Mouse (Mus musculus) thymus, postnatal 14 days (tissue): ENCODE measurements around the gene En2.

ENCODE experiments used
- DNase-seq: peaks from one replicate; pipeline ENCODE4 v3.0.0; 2021

The En2 gene

DNA sequence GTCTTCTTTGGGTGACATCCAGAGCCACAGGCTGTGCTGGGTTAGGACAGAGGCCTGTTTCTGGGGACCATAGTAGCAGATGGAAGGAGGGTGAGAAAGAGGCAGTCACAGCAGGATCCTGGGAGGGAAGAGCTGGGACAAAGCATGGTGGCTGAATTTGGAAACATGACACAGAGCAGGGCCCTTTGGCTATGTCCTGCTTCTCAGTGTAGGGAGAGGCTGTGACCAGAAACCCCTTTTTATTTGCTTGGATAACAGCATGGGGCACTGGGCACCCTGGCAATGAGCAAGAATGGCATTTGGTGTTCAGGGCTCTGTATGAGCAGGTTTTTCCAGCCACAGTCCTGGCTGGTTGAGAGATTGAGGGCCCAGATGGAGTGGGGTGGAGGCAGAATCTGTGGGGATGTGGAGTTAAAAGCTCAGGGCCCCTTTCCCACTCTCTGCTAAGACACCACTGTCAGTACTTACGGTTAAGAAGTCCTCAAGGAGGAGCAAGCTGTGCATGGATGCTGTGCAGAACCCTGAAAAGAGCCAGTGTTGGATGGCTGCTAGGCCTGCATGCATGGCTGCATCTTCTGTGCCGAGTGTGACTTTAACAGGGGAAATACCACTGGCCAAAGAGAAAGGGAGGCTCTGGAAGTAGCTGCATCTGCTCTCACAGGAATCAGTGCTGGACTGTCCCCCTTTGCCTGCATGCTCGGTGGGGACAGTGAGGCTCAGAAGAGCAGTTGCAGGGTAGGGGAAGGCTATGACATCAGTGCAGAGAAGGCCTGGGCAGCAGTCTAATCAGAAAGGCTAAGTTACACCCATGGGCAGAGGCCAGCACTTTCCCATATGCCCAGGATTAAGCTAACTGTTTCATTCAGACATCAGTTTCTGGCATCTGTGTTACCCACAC is 26.0 kb downstream of the En2 start:
- no peak for DNase-seq

DNA sequence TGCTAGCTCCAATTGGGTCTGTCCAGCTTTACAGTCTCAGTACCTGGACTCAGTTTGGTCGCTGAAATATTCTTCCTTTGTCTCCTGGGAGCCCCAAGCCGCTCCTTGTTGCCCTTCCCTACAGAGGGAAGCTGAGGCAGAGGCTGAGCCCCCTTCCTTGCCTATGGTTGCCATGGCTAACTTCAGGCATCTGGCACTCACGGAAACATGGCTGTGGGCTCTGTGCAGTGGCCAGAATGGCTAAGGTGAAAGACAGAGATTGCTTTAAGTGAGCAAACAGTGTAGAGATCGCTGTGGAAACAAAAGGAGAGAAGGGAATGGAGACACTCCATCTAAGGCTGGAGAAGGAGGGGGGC is 26.6 kb downstream of the En2 start:
- DNase-seq = no peak

DNA sequence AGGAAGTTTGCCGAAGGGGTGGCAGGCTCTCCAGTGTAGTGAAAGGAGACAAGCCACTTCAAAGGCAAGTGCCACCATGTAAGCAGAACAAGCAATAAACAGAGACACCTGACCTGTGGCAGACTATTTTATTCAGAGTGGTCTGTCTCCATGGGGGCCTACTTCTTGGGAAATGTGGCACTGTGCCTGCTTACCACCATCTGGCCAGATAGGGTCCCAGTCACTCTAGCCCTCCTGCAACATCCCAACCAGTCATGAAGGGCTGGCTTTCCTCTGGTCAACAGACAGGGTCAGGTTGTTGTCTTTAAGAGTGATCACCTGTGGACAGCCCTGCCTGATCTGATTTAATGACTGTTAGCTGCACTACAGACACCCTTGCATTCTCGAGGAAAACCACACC is 30.0 kb downstream of the En2 start:
- no peak for DNase-seq

DNA sequence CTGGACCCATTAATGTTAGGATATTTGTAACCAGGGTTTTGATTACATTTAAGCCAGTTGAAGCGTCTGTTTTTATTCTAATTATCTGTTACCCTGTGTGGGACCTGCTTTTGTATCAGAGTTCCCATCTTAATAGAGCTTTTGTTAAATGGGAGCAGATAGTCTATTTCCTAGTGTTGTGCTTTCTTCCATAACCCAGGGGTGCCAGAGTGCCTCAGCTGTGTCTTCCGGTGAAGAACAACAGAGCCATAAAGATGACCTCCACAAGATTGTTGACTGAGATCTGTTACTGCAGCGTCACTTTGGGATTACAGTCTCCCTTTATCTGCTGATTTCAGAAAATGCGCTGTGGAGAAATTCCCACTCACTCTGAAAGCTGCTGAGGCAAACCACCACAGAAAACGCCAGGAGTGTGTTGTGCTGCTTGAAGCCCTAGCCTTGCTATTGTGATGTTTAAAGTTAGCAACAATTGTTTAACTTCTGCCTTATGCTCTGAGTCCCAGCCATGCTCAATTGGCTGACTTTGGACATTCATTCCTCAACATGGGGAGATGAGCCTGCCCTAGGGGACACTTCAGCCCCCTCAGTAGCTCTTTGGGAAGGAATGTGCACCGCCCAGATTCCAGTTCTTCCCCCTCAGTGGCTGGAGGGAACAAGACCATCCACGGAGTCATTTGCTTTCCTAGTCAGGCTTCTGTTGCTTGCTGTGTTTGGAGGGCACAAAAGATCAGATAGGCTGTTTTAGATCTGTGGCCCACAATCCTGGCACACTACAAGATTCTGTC is 33.8 kb downstream of the En2 start:
- DNase-seq = no peak

DNA sequence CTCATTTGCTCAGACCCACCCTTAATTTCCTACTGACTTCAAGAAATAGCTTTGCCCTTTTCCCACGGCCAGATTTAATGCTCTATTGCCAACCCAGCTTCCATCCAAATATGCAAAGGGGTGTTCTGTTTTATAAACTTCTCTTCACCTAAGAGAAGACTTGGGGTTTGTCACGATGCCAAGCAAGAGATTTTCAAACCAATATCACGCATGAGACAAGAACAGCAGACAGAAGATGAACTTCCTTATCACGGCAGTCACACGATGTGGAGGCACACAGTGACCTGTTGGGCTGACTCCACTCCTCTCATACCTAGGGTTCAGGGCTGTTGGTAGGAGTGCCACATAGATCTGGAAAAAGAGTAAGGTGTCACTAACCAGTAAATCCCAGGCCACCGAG is 37.6 kb downstream of the En2 start:
- DNase-seq = no peak

DNA sequence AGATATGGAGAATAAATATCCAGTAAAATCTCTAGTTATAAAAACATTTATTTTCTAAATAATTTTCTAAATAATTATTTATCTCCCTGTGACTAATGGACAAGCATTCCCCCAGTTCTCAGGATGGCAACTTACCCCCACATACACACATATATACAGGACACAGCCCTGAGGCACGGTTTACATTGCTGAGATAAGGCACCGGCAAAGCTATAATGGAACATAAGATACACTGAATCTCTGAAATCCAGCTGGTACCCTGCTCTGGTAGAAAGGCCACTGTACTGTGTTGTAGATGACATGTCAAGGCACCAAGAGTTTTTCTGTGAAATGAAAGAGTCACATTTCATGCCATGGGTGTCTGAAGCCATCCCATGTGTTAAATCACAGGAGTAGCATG is 39.2 kb downstream of the En2 start:
- no peak for DNase-seq

DNA sequence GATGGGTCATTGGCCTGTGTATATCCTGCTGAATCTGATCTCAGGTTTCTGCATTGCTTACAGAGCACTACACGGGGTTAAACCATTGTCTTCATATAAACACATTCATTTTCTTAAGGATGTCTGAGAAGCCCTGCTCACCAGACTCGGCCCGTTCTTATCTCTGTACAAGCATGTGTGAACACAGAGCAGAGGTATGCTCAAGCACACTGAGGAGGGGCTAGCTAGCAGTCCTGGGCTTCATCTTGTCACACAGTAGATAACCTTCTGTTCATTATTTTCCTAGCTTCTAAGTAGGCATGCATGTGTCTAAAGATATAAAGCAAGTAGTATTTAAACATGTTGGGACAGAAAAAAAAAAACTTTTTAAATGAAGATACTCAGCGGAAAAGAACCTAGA is 41.0 kb downstream of the En2 start:
- DNase-seq = no peak

DNA sequence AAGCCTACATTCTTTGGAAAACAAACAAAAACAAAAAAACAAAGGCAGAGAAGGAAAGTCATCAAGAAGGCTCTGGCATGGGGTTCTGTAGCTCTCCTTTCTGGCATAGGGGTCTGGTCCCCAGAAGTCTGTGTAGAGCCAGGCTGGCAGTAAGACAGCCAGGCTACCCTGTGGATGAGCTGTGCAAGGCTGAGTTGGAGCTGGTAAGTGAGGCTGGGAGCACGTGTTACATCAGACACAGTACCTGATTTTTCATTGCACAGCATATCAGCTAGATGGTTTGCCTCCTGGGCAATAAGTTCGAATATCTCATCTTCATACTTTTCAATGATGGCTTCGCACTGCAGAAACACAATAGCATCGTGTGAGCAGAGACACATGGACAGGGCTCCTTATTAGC is 41.5 kb downstream of the En2 start:
- no peak for DNase-seq

DNA sequence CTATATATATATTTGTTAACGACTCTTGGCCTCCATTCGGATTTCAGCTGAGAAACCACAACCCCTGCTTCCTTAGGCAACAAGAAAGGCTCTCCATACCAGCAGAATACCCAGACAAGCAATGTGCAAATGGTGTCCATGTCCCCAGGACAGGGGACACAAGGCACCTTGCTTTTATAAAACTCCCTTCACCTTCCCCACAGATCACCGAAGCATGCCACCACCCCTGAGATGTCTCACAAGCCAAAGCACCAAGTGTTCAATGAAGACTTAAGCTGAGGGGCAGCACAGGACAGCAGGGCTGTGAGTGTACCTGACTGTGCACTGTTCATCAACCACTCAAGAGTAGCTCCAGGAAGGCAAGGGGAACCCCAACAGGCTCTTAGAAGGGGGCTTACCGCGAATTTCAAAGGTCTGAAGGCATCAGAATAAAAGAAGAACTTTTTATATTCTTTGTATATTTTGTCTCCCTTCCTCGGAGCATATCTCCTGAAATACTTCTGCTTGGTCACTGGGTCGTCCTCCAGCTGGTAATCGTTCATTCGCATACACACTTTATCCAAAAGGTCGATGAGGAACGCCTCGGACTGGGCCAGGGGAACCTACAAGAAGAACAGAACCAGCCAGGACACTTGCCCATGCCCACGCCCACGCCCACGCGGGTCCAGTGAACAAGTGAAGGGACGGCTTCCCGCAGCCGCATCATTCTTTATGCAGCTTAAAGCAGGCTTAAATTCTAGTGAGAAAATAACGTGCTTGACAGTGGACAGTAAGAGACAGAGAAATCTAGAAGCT is 43.4 kb downstream of the En2 start:
- DNase-seq = no peak

DNA sequence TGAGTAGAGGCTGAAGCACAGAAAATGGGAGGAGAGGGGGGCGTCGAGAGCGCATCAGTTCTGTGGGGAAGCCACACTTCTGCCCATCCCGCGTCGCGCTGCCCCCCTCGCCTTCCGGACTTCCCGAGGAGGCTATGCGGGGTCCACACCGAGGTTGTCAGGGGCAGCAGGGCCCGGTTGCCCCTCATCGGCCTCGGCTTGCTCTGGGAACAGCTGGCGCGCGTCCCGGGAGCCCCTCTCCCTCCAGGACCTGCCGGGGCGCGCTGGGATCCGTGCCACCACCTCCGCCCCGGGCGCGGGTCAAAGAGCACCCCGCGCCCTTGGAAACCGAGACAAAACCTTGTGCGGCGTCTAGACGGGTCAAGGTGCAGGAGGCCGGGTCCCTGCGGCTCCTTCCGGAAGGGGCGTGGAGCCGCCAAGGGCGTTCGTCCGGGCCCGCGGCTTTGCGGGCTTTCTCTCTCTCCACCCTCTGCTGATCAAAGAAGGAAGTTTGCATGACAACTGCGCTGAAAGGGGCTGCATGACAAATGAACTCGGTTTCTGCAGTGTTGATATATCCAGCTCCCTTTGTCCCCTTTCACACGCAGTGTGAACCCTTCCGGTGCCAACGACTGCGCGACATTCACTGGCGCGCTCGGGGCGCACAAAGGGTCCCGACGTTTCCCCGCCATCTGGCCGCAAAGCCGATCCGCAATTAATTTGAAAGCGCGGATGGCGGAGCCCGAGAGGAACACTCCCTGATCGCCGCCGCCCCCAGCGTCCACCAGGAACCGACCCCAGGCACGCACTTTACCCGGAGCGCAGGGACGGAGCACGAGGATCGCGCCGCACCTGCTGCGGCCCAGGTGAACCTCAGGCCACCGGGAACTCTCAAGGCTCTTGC is 44.3 kb downstream of the En2 start:
- no peak for DNase-seq

DNA sequence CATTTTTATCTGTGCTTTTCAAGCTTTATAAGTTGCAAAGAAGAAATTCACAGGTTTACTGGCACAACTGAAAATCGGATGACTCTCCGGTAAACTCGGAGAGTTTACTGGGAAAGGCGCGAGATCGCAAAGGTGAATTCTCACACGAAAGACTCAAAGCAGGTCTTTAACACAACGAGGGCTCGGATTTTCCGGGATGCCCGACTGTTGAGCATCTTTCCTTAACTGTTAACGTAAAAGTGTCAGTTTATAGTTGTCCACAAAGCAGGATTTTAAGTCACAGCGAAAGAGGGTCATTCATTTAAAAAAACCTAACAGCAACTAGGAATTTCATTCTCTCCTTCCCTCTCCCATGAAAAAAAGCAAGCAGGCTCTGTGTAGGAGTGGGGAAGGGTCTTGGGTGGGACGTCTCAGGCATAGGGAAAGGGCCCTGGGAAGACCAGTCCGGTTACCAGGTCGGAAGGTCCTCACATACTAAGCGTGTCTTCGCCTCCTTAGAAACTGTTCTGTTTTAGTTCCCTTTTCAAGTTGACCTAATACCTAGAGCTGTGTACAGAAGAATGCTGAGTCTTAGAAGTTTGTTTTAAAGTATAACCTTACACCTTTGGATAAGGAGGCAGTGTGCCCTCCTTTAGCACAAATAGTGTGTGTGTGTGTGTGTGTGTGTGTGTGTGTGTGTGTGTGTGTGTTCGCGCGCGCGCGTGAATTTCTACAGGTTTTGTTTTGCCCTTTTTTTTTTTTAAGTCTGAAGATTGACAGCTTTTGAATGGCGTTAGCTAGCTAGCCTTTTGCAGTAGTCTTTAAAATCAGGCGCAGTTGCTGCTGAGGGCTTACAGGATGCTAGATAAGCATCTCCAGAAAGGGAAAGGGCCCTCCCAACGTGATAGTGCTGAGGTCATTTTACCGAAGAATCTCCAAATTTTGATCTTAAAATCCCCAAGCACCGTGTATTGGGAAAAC is 45.4 kb downstream of the En2 start:
- no peak for DNase-seq

DNA sequence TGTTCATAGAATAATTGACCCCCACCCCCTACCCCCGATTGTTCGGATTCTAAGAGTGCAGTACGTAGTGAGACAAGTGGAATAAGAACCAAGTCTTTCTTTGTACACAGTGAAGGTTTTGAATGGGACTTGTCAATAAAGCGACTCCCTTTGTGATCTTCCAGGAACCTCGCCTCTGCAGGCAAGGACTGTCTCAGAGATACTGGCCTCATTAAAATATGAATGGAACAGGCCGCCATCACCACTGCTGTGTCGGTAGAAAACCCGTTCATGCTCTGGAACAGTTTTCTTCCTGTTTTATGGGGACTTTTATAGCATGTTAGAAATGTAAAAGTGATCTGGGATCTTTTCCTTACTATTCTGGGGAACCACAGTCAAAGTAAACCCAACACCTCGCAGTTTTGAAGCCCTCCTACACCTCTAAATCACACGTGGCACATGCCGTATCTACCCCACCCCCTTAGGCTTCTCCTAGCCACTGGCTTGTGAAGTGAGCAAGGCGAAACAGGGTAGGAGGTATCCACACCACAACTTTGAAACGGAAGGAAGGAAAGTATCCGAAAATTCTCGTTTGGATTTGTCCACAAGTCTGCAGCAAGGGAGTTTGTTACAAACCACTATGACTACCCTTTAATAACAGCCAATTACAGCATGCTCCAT is 46.3 kb downstream of the En2 start:
- DNase-seq = no peak

DNA sequence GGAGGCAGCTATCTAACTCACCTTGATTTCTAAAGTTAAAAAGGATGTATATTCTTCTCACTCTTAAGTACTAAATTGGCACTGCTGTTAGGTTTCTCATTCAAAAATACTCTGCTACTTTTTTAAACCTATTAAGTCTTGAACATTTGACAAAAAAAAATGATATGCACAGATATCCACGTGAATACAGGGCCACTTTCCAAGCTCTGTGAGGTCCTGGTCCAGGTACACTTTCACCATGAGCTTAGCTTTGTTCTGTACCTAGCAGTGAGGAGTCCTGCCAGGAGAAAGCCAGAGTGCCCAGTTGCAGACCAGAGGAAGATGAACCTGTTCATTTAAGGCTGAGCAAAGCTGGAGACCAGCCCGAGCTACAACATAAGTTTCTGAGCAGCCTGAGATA is 47.9 kb downstream of the En2 start:
- no peak for DNase-seq

DNA sequence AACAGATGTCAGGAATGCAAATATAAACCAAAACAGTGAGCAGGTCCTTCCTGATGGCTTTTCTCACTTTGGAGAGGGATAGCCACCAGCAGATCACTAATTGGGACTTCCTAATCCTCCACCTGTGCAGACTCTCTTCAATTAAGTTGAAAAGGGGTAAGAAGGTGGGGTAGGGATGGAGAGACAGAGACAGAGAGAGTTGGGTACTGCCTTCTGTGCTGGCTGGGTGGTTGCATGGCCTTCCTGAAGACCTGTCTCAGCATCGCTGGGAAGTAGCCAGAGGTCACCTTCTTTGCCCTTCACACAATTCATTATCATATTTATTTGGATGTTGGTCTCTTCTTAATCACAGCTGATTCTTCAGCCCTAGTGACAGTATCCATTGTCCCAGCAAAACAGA is 54.1 kb downstream of the En2 start:
- DNase-seq = no peak
